Mouse (Mus musculus) thymus, adult 2 months (tissue): ENCODE results near the gene Lmf1.

ENCODE experiments used
- CTCF ChIP-seq: fragments of 200-500 bp; IDR thresholded peaks from 2 replicates; pipeline ENCODE4 v1.5.1; 2012; ENCODE audit warnings: mild to moderate bottlenecking, control low read depth, low read length, moderate library complexity, borderline replicate concordance; ENCODE audit not compliant: control insufficient read depth, poor library complexity, insufficient read depth; ENCODE audit errors: extremely low read depth
- POLR2A ChIP-seq: fragments of 200-500 bp; IDR thresholded peaks from 2 replicates; pipeline ENCODE4 v1.6.1; 2012; ENCODE audit warnings: mild to moderate bottlenecking, low read length, control low read depth, moderate library complexity; ENCODE audit not compliant: control insufficient read depth, poor library complexity, insufficient read depth; ENCODE audit errors: extremely low read depth

DNA sequence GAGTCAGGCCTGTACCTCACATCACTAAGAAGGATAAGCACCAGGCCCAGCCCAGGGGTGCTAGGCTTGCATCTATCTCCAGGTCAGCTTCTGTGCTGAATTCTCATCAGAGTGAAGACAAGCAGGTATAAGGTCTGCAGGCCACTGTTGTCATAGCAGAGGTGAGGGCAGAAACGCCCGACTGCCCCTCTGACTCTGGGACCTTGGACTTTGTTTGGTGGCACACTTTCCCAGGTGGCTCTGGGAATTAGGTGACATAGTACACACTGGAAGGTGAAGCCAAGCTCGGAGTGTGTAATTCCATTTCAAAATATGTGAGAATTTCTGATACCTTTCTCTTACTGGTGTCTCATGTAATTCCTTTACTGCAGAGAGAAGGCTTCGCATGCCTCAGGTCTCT lies 59.6 kb downstream of the Lmf1 start:
- TF ChIP-seq POLR2A: no peak
- TF ChIP-seq CTCF: no peak
